ENCODE assay signal across 19 mouse cellular contexts in the genomic region with DNA sequence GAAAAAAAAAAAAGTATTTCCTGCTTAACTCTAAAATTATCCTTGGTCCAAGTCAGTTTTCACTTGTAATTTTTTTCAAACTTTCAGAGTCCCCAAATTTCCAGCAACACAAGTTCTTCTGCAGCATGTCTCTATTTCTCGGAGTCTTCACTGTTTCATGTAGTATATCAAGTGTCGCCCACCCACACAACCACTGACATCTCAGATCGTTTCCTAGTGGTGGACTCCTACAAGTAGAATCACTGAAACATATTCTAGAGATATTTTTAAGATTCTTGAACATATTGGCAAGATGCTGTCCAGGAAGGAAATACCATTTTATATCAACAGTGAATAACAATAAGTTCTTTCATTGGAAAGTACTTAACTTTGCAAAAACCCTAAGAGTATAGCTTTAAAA.
DNase-seq lines count a peak whose midpoint lies in the region; ATAC-seq lines count a peak whose summit lies in the region.
"Had no signal": no experiment of that assay in that cellular context is flagged by ENCODE, and none has a peak within 500 bp of the region (broad histone marks: within the 10 kb centered on the region; RNA-seq: fewer than 3 reads in every experiment).

No protein-coding gene starts in this region.

- DNase-seq in frontal cortex, postnatal 25 days (ENCODE audit: low spot score in 2 of 2): no peak
- DNase-seq in heart, adult 11 months: peak; percentile 57
- DNase-seq in heart, postnatal 10 days: no peak
- peak; percentile 20 for DNase-seq in right cerebral cortex, adult 18-20 months
- DNase-seq in right cerebral cortex, postnatal 4 days: no peak
- no peak for DNase-seq in testis, postnatal 10 days (ENCODE audit: low spot score)
- DNase-seq: adrenal gland, adult 8-10 months; adrenal gland, postnatal 25 days; cerebellum, adult 18-20 months; cerebellum, adult 9-10 months; cerebellum, postnatal 14 days; gastrocnemius, postnatal 10 days; gastrocnemius, postnatal 36 days; heart, postnatal 36 days had no signal

- intact Hi-C loops in heart, postnatal 10 days (cut with DNase I): no loop called here

- peak; percentile 72 for ATAC-seq in frontal cortex, adult (ENCODE audit: low TSS enrichment)
- ATAC-seq: activated CD4-positive, CD25-positive, alpha-beta regulatory T cell, adult 4 months; forebrain, embryonic 13.5 days; forebrain, embryonic 16.5 days; hindbrain, embryonic 16.5 days had no signal

Comparison
In these comparisons a context has a peak if more than half of its experiments do, and no peak if none do; other contexts are left out.
1. DNase-seq: peak in heart, adult 11 months (single experiment) and right cerebral cortex, adult 18-20 months (single experiment); none in frontal cortex, postnatal 25 days (0 of 2), heart, postnatal 10 days (0 of 2), right cerebral cortex, postnatal 4 days (single experiment) and testis, postnatal 10 days (single experiment).